Comparison of ENCODE assay signal across 51 mouse cellular contexts in the genomic region with DNA sequence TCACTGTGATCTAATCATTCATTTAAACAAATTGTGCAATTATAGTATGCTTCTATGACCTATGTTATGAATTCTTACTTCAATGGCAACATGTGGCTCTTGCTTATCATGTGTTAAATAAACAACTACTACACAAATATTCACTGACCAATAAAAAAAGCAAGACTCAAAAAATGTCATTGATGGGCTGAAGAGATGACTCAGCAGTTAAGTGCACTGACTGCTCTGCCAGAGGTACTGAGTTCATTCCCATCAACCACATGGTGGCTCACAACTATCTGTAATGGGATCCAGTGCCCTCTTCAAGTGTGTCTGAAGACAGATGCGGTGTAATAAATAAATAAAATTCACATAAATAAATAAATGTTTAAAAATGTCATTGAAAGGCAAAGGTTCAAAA. TPM values are rescaled to one million over a fixed set of nuclear protein-coding genes. Genes with fewer than 3 reads are reported as not detected.
"Had no signal": no experiment of that assay in that cellular context is flagged by ENCODE, and none has a peak within 500 bp of the region (broad histone marks: within the 10 kb centered on the region; RNA-seq: fewer than 3 reads in every experiment).

No protein-coding gene starts in this region.

- H3K27ac ChIP-seq: heart, embryonic 10.5 days; heart, embryonic 13.5 days; heart, embryonic 15.5 days; hindbrain, embryonic 10.5 days; hindbrain, embryonic 12.5 days; hindbrain, embryonic 13.5 days; hindbrain, embryonic 14.5 days; hindbrain, embryonic 15.5 days; hindbrain, postnatal 0 days; intestine, embryonic 15.5 days; kidney, embryonic 15.5 days; kidney, postnatal 0 days; layer of hippocampus, adult 2 months; left cerebral cortex, adult 2 months had no signal

- H3K36me3 ChIP-seq: heart, embryonic 10.5 days; heart, embryonic 12.5 days; heart, embryonic 13.5 days; heart, embryonic 15.5 days; hindbrain, embryonic 10.5 days; hindbrain, embryonic 12.5 days; hindbrain, embryonic 13.5 days; hindbrain, embryonic 15.5 days; intestine, embryonic 15.5 days; kidney, embryonic 15.5 days had no signal

- H3K4me2 ChIP-seq: heart, embryonic 12.5 days; heart, embryonic 13.5 days; heart, embryonic 15.5 days; hindbrain, embryonic 12.5 days; hindbrain, embryonic 13.5 days; hindbrain, embryonic 14.5 days; hindbrain, embryonic 15.5 days; intestine, embryonic 15.5 days; kidney, embryonic 15.5 days had no signal

- H3K4me3 ChIP-seq: heart, embryonic 10.5 days; heart, embryonic 12.5 days; heart, embryonic 13.5 days; heart, embryonic 15.5 days; hindbrain, embryonic 10.5 days; hindbrain, embryonic 12.5 days; hindbrain, embryonic 13.5 days; hindbrain, embryonic 15.5 days; intestine, embryonic 15.5 days; kidney, embryonic 15.5 days; layer of hippocampus, adult 2 months; left cerebral cortex, adult 2 months had no signal

- H3K9me3 ChIP-seq: intestine, embryonic 15.5 days had no signal

- H3K4me1 ChIP-seq: heart, embryonic 10.5 days; heart, embryonic 12.5 days; heart, embryonic 13.5 days; heart, embryonic 15.5 days; hindbrain, embryonic 10.5 days; hindbrain, embryonic 12.5 days; hindbrain, embryonic 13.5 days; hindbrain, embryonic 15.5 days; intestine, embryonic 15.5 days; kidney, embryonic 15.5 days had no signal

- H3K27me3 ChIP-seq: heart, embryonic 12.5 days; heart, embryonic 13.5 days; heart, embryonic 15.5 days; hindbrain, embryonic 12.5 days; hindbrain, embryonic 13.5 days; hindbrain, embryonic 15.5 days; intestine, embryonic 15.5 days; kidney, embryonic 15.5 days had no signal

- H3K9ac ChIP-seq: heart, embryonic 12.5 days; heart, embryonic 13.5 days; heart, embryonic 15.5 days; hindbrain, embryonic 12.5 days; hindbrain, embryonic 13.5 days; hindbrain, embryonic 14.5 days; hindbrain, embryonic 15.5 days; intestine, embryonic 15.5 days; kidney, embryonic 15.5 days had no signal

- ATAC-seq: hindbrain, embryonic 16.5 days; hindbrain, postnatal 0 days; inflammation-experienced regulatory T-cells, adult 6 months; intestine, embryonic 15.5 days; intestine, embryonic 16.5 days; intestine, postnatal 0 days had no signal

- DNase-seq: heart, postnatal 10 days; heart, postnatal 14 days; heart, postnatal 36 days; heart, postnatal 4 days; kidney, adult 11 months; kidney, adult 18-20 months; kidney, adult 2 months; kidney, adult 8-10 months; kidney, adult 9 months; kidney, postnatal 10 days; kidney, postnatal 14 days; kidney, postnatal 25 days; kidney, postnatal 36 days; kidney, postnatal 4 days; layer of hippocampus, adult 9-11 months; layer of hippocampus, postnatal 36 days had no signal

RNA-seq across cellular contexts. Expression of a gene that starts 3.8 kb away (rescaled TPM):
- total RNA-seq: heart, postnatal 10 days; heart, postnatal 14 days; heart, postnatal 25 days; heart, postnatal 36 days; heart, postnatal 4 days; hematopoietic stem cell, adult 5-6 weeks; hindbrain, postnatal 0 days; layer of hippocampus, adult 18-20 months; layer of hippocampus, adult 2 months; layer of hippocampus, adult 8-10 months; layer of hippocampus, postnatal 10 days; layer of hippocampus, postnatal 14 days; layer of hippocampus, postnatal 25 days; layer of hippocampus, postnatal 36 days; left cerebral cortex, adult 18-20 months; left cerebral cortex, adult 2 months had no signal
- polyA plus RNA-seq: heart, embryonic 10.5 days; heart, embryonic 12.5 days; heart, embryonic 13.5 days; heart, embryonic 14.5 days; heart, embryonic 15.5 days; heart, embryonic 16.5 days; heart, postnatal 0 days; hindbrain, embryonic 10.5 days; hindbrain, embryonic 11.5 days; hindbrain, embryonic 12.5 days; hindbrain, embryonic 13.5 days; hindbrain, embryonic 14.5 days; hindbrain, embryonic 15.5 days; hindbrain, embryonic 16.5 days; hindbrain, postnatal 0 days; inflammation-experienced regulatory T-cells, adult 6 months; intestine, embryonic 14.5 days; intestine, embryonic 15.5 days; intestine, embryonic 16.5 days; intestine, postnatal 0 days; kidney, adult 2 months; kidney, embryonic 14.5 days; kidney, embryonic 15.5 days; kidney, embryonic 16.5 days; kidney, postnatal 0 days; large intestine, adult 2 months had no signal

RNA-seq across cellular contexts. Expression of a gene that starts 12.7 kb away (rescaled TPM):
- total RNA-seq: heart, postnatal 10 days; heart, postnatal 14 days; heart, postnatal 25 days; heart, postnatal 36 days; heart, postnatal 4 days; hematopoietic stem cell, adult 5-6 weeks; hindbrain, postnatal 0 days; layer of hippocampus, adult 18-20 months; layer of hippocampus, adult 2 months; layer of hippocampus, adult 8-10 months; layer of hippocampus, postnatal 10 days; layer of hippocampus, postnatal 14 days; layer of hippocampus, postnatal 25 days; layer of hippocampus, postnatal 36 days; left cerebral cortex, adult 18-20 months; left cerebral cortex, adult 2 months had no signal
- polyA plus RNA-seq: heart, embryonic 10.5 days; heart, embryonic 12.5 days; heart, embryonic 13.5 days; heart, embryonic 14.5 days; heart, embryonic 15.5 days; heart, embryonic 16.5 days; heart, postnatal 0 days; hindbrain, embryonic 10.5 days; hindbrain, embryonic 11.5 days; hindbrain, embryonic 12.5 days; hindbrain, embryonic 13.5 days; hindbrain, embryonic 14.5 days; hindbrain, embryonic 15.5 days; hindbrain, embryonic 16.5 days; hindbrain, postnatal 0 days; inflammation-experienced regulatory T-cells, adult 6 months; intestine, embryonic 14.5 days; intestine, embryonic 15.5 days; intestine, embryonic 16.5 days; intestine, postnatal 0 days; kidney, adult 2 months; kidney, embryonic 14.5 days; kidney, embryonic 15.5 days; kidney, embryonic 16.5 days; kidney, postnatal 0 days; large intestine, adult 2 months had no signal

RNA-seq across cellular contexts. Expression of a gene that starts 33.5 kb away (rescaled TPM):
- total RNA-seq: heart, postnatal 10 days; heart, postnatal 14 days; heart, postnatal 25 days; heart, postnatal 36 days; heart, postnatal 4 days; hematopoietic stem cell, adult 5-6 weeks; hindbrain, postnatal 0 days; layer of hippocampus, adult 18-20 months; layer of hippocampus, adult 2 months; layer of hippocampus, adult 8-10 months; layer of hippocampus, postnatal 10 days; layer of hippocampus, postnatal 14 days; layer of hippocampus, postnatal 25 days; layer of hippocampus, postnatal 36 days; left cerebral cortex, adult 18-20 months; left cerebral cortex, adult 2 months had no signal
- polyA plus RNA-seq: heart, embryonic 10.5 days; heart, embryonic 12.5 days; heart, embryonic 13.5 days; heart, embryonic 14.5 days; heart, embryonic 15.5 days; heart, embryonic 16.5 days; heart, postnatal 0 days; hindbrain, embryonic 10.5 days; hindbrain, embryonic 11.5 days; hindbrain, embryonic 12.5 days; hindbrain, embryonic 13.5 days; hindbrain, embryonic 14.5 days; hindbrain, embryonic 15.5 days; hindbrain, embryonic 16.5 days; hindbrain, postnatal 0 days; inflammation-experienced regulatory T-cells, adult 6 months; intestine, embryonic 14.5 days; intestine, embryonic 15.5 days; intestine, embryonic 16.5 days; intestine, postnatal 0 days; kidney, adult 2 months; kidney, embryonic 14.5 days; kidney, embryonic 15.5 days; kidney, embryonic 16.5 days; kidney, postnatal 0 days; large intestine, adult 2 months had no signal

RNA-seq across cellular contexts. Expression of a gene that starts 55.4 kb away (rescaled TPM):
- total RNA-seq: heart, postnatal 4 days; hematopoietic stem cell, adult 5-6 weeks; hindbrain, postnatal 0 days had no signal
- polyA plus RNA-seq: heart, embryonic 10.5 days; heart, embryonic 12.5 days; heart, embryonic 13.5 days; heart, embryonic 14.5 days; heart, embryonic 15.5 days; heart, embryonic 16.5 days; heart, postnatal 0 days; hindbrain, embryonic 10.5 days; hindbrain, embryonic 12.5 days; hindbrain, embryonic 13.5 days; hindbrain, embryonic 14.5 days; hindbrain, embryonic 15.5 days; hindbrain, embryonic 16.5 days; hindbrain, postnatal 0 days; intestine, embryonic 14.5 days; intestine, embryonic 15.5 days; intestine, embryonic 16.5 days; intestine, postnatal 0 days; kidney, adult 2 months; kidney, embryonic 14.5 days; kidney, embryonic 15.5 days; kidney, embryonic 16.5 days; kidney, postnatal 0 days; large intestine, adult 2 months had no signal
